Mouse (Mus musculus) bone marrow, adult 2 months (tissue): ENCODE measurements around the gene D130052B06Rik. TPM values are rescaled to one million over a fixed set of nuclear protein-coding genes. Genes with fewer than 3 reads are reported as not detected.

Source experiments
- H3K27ac ChIP-seq: fragments of 200-500 bp; 2 replicates; pipeline ENCODE4 v1.5.1; 2012; ENCODE audit warnings: low read depth, mild to moderate bottlenecking, control low read depth, inconsistent platforms, low read length; ENCODE audit not compliant: control insufficient read depth, poor library complexity, insufficient read depth
- H3K4me1 ChIP-seq: fragments of 200-500 bp; 2 replicates; pipeline ENCODE4 v1.6.1; 2011; ENCODE audit warnings: low read length; ENCODE audit not compliant: control insufficient read depth, insufficient read depth
- H3K4me3 ChIP-seq: fragments of 200-500 bp; replicated peaks from 2 replicates; pipeline ENCODE3; 2011; ENCODE audit warnings: mild to moderate bottlenecking, low read depth, low read length, control low read depth; ENCODE audit not compliant: control insufficient read depth
- CTCF ChIP-seq: fragments of 200-500 bp; IDR thresholded peaks from 2 replicates; pipeline ENCODE4 v1.5.1; 2011; ENCODE audit warnings: low read length, control low read depth; ENCODE audit not compliant: control insufficient read depth, insufficient read depth
- POLR2A ChIP-seq: fragments of 200-500 bp; IDR thresholded peaks from 2 replicates; pipeline ENCODE4 v1.6.1; 2011; ENCODE audit warnings: low read depth, mild to moderate bottlenecking, control low read depth, low read length, borderline replicate concordance; ENCODE audit not compliant: control insufficient read depth
- WGBS: fragments of 180-500 bp; shearing (Covaris S2); methylation state at CpG from one replicate; pipeline ENCODE4 v1.1.7; 2018; 5-methylcytosine and 5-hydroxymethylcytosine counted together
- polyA plus RNA-seq: library from polyadenylated mRNA; stranded (reverse); fragments of >200 nt; gene quantifications from 2 replicates; pipeline ENCODE4 v1.2.4, GENCODE M21; 2011; ENCODE audit warnings: low replicate concordance; ENCODE audit not compliant: missing spikeins, insufficient read depth, insufficient read length

D130052B06Rik gene
- polyA plus RNA-seq, 1 experiment = not detected

DNA sequence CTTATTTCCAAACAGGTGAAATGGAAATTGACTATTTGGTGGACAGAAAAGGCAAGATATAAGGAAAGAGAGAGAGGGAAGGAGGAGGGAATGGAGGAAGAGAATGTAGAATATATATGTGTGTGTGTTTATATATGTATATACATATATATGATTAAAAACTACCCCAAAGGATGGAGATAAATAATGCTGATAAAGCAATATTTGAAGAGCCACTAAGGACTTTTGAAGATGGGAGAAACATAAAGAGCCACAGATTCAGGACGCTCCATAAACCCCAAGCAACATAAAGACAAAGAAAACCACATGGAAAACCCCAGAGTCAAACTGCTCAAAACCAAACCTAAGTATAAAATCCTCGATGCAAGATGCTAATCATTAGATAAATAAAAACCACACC lies 55.4 kb downstream of the D130052B06Rik start:
- Histone ChIP-seq H3K27ac (no peak overlapping the region), H3K4me1 (no peaks in the 10 kb centered on the region), H3K4me3 (no peak overlapping the region)
- no peak for TF ChIP-seq CTCF
- no peak for TF ChIP-seq POLR2A
- 69% methylated on average over 2 of the region's 2 CpGs for WGBS

DNA sequence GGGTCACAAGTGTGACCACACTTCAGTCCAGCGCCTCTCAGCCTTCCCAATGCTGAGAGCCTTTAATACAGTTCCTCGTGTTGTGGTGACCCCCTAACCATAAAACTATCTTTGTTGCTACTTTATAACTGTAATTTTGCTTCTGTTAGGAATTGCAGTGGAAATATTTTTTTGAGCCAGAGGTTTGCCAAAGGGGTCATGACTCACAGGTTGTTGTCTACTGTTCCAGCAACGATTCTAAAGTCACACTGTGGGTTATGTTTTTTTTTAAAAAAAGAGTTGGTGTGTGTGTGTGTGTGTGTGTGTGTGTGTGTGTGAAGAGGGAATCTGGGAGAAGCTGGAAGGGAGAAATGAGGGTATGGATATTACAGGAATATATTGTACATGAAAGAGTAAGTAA lies 56.1 kb downstream of the D130052B06Rik start:
- WGBS = 54% methylated on average over 3 of the region's 3 CpGs
- no peaks in the 10 kb centered on the region for H3K4me1 ChIP-seq

DNA sequence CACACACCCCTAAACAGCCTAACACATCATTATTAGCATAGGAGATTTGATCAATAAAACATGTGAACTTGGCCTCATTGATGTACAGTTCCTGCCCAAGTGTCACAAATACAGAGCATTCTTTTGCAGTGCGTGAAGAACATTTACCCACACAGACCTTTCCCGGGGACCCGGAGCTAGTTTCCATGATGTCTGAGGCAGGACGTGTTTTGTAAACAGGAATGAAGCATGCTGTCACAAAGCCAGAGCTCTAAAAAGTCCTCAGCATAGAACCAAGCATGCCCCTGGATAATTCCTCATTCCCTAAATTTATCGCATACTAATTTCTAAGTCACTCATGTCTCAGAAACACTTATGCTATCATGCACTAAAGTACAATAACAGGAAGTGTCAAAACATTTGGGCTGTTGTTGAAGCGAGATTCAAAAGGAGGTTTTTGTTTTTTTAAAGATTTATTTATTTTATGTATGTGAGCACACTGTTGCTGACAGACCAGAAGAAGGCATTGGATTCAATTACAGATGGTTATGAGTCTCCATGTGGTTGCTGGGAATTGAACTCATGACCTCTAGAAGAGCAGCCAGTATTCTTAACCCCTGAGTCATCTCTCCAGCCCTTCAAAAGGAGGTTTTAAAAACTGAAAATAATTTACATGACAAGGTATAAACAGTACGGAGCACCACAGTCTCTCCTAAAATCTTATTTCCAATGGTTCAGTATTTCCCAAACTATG lies 56.9 kb downstream of the D130052B06Rik start:
- 69% methylated on average over 7 of the region's 7 CpGs for WGBS
- H3K27ac ChIP-seq = no peak overlapping the region
- no peak overlapping the region for H3K4me3 ChIP-seq
- TF ChIP-seq CTCF (no peak), POLR2A (no peak)
- no peaks in the 10 kb centered on the region for H3K4me1 ChIP-seq

More for the DNA sequence above, 56.1 kb downstream of the D130052B06Rik start:
- TF ChIP-seq CTCF (no peak), POLR2A (no peak)
- Histone ChIP-seq H3K4me3 (no peak overlapping the region), H3K27ac (no peak overlapping the region)

DNA sequence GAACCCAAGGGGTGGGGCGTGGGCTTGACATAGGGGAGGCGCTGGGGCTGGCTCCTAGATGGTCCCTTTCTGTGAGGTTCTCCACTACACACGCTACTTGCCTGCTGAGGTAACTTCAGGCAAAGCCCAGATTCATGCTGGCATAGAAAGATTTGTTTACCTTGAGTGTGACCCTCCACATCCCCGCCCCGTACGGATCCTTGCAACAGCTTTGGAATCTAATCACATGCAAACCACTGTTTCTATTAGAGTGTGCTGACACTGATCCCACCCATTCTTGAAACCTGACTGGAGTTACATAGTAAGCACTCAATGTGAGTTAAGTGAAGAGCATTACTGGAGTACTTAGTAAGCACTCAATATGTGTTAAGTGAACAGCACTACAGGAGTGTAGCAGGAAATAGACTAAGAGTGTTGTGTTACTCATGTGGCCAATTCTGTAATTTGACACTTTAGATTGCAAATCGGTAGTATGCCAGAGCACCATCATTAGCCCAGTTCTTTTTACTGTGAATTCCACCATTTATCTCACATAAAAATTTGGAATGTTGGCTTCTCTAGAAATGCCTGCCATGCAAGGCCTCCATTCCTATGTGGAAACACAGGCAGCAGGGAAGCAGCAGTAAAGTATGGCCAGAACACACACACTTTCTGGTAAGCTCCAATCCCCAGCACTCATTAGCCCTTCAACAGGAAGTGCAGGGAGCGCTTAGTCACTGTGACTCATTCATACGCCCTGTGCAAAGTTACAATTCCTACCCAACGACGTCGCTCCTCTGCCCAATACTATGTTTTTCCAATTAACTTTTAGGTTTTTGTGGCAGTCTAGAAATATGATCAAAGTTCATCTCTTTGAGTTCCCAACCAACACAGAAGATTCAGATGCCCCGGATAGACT lies 61.2 kb downstream of the D130052B06Rik start:
- H3K4me1 ChIP-seq = no peaks in the 10 kb centered on the region
- no peak overlapping the region for H3K27ac ChIP-seq
- TF ChIP-seq POLR2A = no peak
- no peak for TF ChIP-seq CTCF
- WGBS = 47% methylated on average over 13 of the region's 13 CpGs
- H3K4me3 ChIP-seq = no peak overlapping the region

DNA sequence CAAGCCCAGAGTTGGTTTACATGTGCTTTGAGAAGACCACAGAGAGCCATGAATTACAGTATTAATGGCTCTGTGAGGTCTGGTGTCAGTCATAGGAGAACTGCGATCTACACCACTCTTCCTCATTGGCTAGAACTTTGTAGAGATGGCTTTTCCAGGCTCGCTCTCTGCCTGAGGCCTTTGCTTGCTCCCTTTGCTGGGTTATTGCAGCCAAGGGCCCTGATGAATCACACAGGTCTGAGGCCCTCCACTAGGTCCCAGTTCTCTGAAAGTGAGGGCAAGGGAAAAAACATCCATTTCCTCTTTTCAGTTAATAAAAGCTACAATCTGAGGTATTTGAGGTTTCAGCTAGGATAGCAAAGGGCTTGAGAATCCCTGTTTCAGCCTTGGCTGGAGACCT lies 64.5 kb downstream of the D130052B06Rik start:
- Histone ChIP-seq H3K27ac (no peak overlapping the region), H3K4me1 (no peaks in the 10 kb centered on the region), H3K4me3 (no peak overlapping the region)
- TF ChIP-seq CTCF (no peak), POLR2A (no peak)
- 73% methylated on average over 2 of the region's 2 CpGs for WGBS

DNA sequence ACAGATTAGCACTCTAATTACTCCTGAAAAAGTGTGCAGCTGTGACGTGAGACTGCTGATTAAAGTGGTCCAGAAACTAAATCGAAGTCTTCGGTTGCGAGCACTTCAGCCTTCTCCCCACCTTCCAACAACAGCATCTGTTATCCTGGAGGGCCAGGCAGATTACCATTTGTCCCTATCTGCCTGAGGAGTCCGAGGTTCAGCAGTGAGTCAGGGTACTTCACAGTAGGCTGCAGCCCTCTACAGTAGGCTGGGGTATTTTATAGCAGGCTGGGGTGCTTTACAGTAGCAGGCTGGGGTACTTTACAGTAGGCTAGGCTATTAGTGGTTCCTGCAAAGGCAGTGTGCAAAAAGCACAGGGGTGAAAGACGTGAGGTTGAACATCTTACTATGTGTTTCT lies 69.3 kb downstream of the D130052B06Rik start:
- no peak overlapping the region for H3K4me3 ChIP-seq
- TF ChIP-seq POLR2A (no peak), CTCF (no peak)
- WGBS = 70% methylated on average over 6 of the region's 6 CpGs
- H3K4me1 ChIP-seq = no peaks in the 10 kb centered on the region
- no peak overlapping the region for H3K27ac ChIP-seq

DNA sequence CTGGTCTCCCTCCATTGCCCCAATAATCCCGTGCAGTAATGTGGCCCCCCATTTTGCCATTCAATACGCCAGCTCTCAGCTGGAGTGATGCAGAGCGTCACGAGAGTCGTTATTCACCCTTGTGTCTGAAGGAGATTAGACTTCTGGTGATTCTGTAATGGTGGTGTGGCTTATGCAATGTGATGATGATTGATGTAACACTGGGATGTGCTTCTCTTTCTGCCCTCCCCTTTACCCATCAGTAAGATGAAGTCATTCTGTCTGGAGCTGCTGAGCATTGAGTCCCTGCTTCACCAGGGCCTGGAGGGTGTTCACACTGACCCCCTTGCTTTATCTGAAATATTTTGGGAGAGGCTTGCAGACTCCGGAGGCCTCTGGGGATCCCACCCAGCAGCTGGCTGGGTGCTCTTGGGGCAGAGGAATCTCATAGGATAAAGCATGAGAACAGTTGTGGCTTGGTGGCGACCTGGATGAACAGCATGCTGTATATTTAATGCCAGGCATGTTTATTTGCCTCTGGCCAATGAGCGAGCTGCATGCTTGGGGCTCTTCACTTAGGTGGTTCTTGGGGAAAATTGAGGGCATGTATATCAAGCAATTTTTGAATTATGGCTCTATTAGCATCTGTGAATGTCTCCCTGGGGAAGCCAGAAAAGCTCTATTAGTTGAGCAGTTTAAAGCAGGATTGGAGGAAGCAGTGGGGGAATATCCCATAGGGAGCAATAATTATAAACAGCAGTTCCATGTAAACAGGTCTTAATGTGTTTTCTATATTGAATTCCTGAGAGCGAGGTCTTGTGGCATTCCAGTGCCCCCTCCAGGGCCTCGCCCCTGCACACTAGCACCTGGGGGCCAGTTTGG lies 71.2 kb downstream of the D130052B06Rik start:
- TF ChIP-seq CTCF (no peak), POLR2A (no peak)
- Histone ChIP-seq H3K4me3 (no peak overlapping the region), H3K4me1 (no peaks in the 10 kb centered on the region), H3K27ac (no peak overlapping the region)
- WGBS = 77% methylated on average over 10 of the region's 10 CpGs

Other genes starting within 250 kb of the D130052B06Rik start
- gene Ranbp17, start 85.6 kb upstream of the D130052B06Rik start, polyA plus RNA-seq = 0.99 and 3.6 TPM in 2 replicates
- not detected in 2 replicates for gene Gabrp, start 20.3 kb upstream of the D130052B06Rik start, polyA plus RNA-seq